Mouse (Mus musculus) G1E (cell line): ENCODE measurements around the gene Hoxd3. TPM values are rescaled to one million over a fixed set of nuclear protein-coding genes. Genes with fewer than 3 reads are reported as not detected.

ENCODE experiments used
- ATAC-seq: 2 replicates; pipeline ENCODE4 v1.8.0; 2016; ENCODE audit warnings: mild to moderate bottlenecking; ENCODE audit not compliant: insufficient number of reproducible peaks, poor library complexity, low FRiP score, severe bottlenecking; ENCODE audit errors: extremely low read depth
- DNase-seq: peaks from one replicate; pipeline ENCODE4 v3.0.0; 2012; ENCODE audit warnings: low spot score
- H3K27me3 ChIP-seq: 2 replicates; pipeline ENCODE4 v1.6.1; 2012; ENCODE audit warnings: mild to moderate bottlenecking, low read length, inconsistent platforms; ENCODE audit not compliant: insufficient read depth
- H3K36me3 ChIP-seq: replicated peaks from 2 replicates; pipeline ENCODE3; 2012; ENCODE audit warnings: mild to moderate bottlenecking, inconsistent platforms
- H3K4me1 ChIP-seq: 2 replicates; pipeline ENCODE4 v1.6.1; 2012; ENCODE audit warnings: low read depth, low read length, inconsistent platforms, mixed read lengths; ENCODE audit not compliant: insufficient read depth
- H3K4me3 ChIP-seq: 2 replicates; pipeline ENCODE4 v1.5.1; 2012; ENCODE audit warnings: low read depth, mild to moderate bottlenecking, inconsistent platforms, low read length, moderate library complexity, mixed read lengths
- H3K9me3 ChIP-seq: replicated peaks from 2 replicates; pipeline ENCODE4 v1.6.1; 2012; ENCODE audit warnings: inconsistent platforms
- CTCF ChIP-seq: IDR thresholded peaks from 2 replicates; pipeline ENCODE4 v1.5.1; 2012; ENCODE audit warnings: low read depth, low read length, inconsistent platforms, mixed read lengths
- GATA1 ChIP-seq: IDR thresholded peaks from 2 replicates; pipeline ENCODE4 v1.6.1; 2012; ENCODE audit warnings: borderline replicate concordance, low read length, inconsistent platforms, mixed read lengths
- GATA2 ChIP-seq: IDR thresholded peaks from 2 replicates; pipeline ENCODE4 v1.6.1; 2012; ENCODE audit warnings: low read depth, low read length, inconsistent platforms, borderline replicate concordance
- POLR2AphosphoS5 ChIP-seq: IDR thresholded peaks from 2 replicates; pipeline ENCODE4 v1.6.1; 2012; ENCODE audit warnings: low read depth, low read length, inconsistent platforms; ENCODE audit not compliant: insufficient replicate concordance
- TAL1 ChIP-seq: conservative IDR thresholded peaks from 2 replicates; pipeline ENCODE4 v1.6.1; 2012; ENCODE audit warnings: low read depth, low read length, inconsistent platforms, mixed read lengths
- polyA plus RNA-seq: library from polyadenylated mRNA; stranded (reverse); fragments of >175 nt; gene quantifications from 2 replicates; pipeline ENCODE4 v1.2.3, GENCODE M21; 2012
- total RNA-seq, 2 experiments: library from RNA; stranded (forward) in 1 of 2; stranded (reverse) in 1 of 2; fragments of 200-1000 nt in 1 of 2; fragments of >200 nt in 1 of 2; fragmentation: Nextera tagmentation in 1 of 2; gene quantifications; 2 replicates each; pipeline ENCODE4 v1.2.3; 2014 to 2017

The Hoxd3 gene
- total and polyA plus RNA-seq, 3 experiments, result 0.17 to 0.75 (median 0.22) TPM

DNA sequence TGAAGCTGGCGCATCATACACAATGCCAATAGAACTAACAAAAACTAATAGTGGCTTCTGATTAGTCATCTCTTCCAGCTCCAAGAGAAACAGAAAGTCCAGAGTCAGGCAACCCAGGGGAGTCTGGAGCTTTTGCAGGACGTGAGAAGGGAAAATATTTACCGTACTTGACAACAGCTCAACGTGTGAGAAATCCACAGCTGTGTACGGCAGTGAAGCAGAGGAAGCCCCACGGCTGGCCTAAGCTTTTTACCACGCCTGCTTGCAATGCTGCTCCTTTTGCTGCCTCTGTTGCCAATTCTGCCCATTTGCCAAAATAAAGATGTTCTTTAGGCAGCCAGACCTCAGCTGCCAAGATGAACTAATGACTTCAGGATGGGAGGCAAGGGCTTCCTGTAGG is 83.8 kb downstream of the Hoxd3 start:
- H3K9me3 ChIP-seq, result no peaks in the 10 kb centered on the region
- peaks cover 13% of the 10 kb centered on the region for H3K27me3 ChIP-seq
- TF ChIP-seq GATA1 (no peak), POLR2AphosphoS5 (no peak), GATA2 (no peak), TAL1 (no peak), CTCF (no peak)
- H3K4me1 ChIP-seq, result peaks cover 12% of the 10 kb centered on the region; the same call in 1 of the 2 replicates
- no peaks in the 10 kb centered on the region for H3K36me3 ChIP-seq
- DNase-seq, result no peak
- no peak overlapping the region for H3K4me3 ChIP-seq
- ATAC-seq, result no peak

Other genes with a start within 250 kb of the Hoxd3 start
- 49.3 and 96.8 TPM in 2 replicates for gene Lnpk, start 132.5 kb upstream of the Hoxd3 start, total RNA-seq (2014; fragmentation: Nextera tagmentation)
- gene Lnpk, start 132.5 kb upstream of the Hoxd3 start, total RNA-seq (2017), result 44.5 and 49.1 TPM in 2 replicates
- 8.5 and 15.2 TPM in 2 replicates for gene Lnpk, start 132.5 kb upstream of the Hoxd3 start, polyA plus RNA-seq
- not detected in 2 replicates for gene Evx2, start 52.4 kb upstream of the Hoxd3 start, total RNA-seq (2014; fragmentation: Nextera tagmentation)
- 0.05 TPM in 1 of 2 replicates, not detected in the other for gene Evx2, start 52.4 kb upstream of the Hoxd3 start, total RNA-seq (2017)
- gene Evx2, start 52.4 kb upstream of the Hoxd3 start, polyA plus RNA-seq, result not detected in 2 replicates
- not detected in 2 replicates for gene Hoxd13, start 43.6 kb upstream of the Hoxd3 start, total RNA-seq (2014; fragmentation: Nextera tagmentation)
- 0.05 and 0.17 TPM in 2 replicates for gene Hoxd13, start 43.6 kb upstream of the Hoxd3 start, total RNA-seq (2017)
- gene Hoxd13, start 43.6 kb upstream of the Hoxd3 start, polyA plus RNA-seq, result not detected in 2 replicates
- gene Hoxd12, start 36.9 kb upstream of the Hoxd3 start, total RNA-seq (2014; fragmentation: Nextera tagmentation), result not detected in 2 replicates
- gene Hoxd12, start 36.9 kb upstream of the Hoxd3 start, total RNA-seq (2017), result not detected in 2 replicates
- gene Hoxd12, start 36.9 kb upstream of the Hoxd3 start, polyA plus RNA-seq, result not detected in 2 replicates
- gene Hoxd11, start 32.4 kb upstream of the Hoxd3 start, total RNA-seq (2014; fragmentation: Nextera tagmentation), result not detected in 2 replicates
- gene Hoxd11, start 32.4 kb upstream of the Hoxd3 start, total RNA-seq (2017), result 0.05 and 0.06 TPM in 2 replicates
- not detected in 2 replicates for gene Hoxd11, start 32.4 kb upstream of the Hoxd3 start, polyA plus RNA-seq
- not detected in 2 replicates for gene Hoxd10, start 20.0 kb upstream of the Hoxd3 start, total RNA-seq (2014; fragmentation: Nextera tagmentation)
- 0.12 and 0.22 TPM in 2 replicates for gene Hoxd10, start 20.0 kb upstream of the Hoxd3 start, total RNA-seq (2017)
- gene Hoxd10, start 20.0 kb upstream of the Hoxd3 start, polyA plus RNA-seq, result not detected in 2 replicates
- gene Hoxd9, start 14.2 kb upstream of the Hoxd3 start, total RNA-seq (2014; fragmentation: Nextera tagmentation), result not detected in 2 replicates
- gene Hoxd9, start 14.2 kb upstream of the Hoxd3 start, total RNA-seq (2017), result not detected in 2 replicates
- not detected in 2 replicates for gene Hoxd9, start 14.2 kb upstream of the Hoxd3 start, polyA plus RNA-seq
- gene Hoxd8, start 7.3 kb upstream of the Hoxd3 start, total RNA-seq (2014; fragmentation: Nextera tagmentation), result not detected in 2 replicates
- gene Hoxd8, start 7.3 kb upstream of the Hoxd3 start, total RNA-seq (2017), result not detected in 2 replicates
- gene Hoxd8, start 7.3 kb upstream of the Hoxd3 start, polyA plus RNA-seq, result not detected in 2 replicates
- 4.7 and 8.7 TPM in 2 replicates for gene Hoxd4, start within 50 bp of the Hoxd3 start, total RNA-seq (2014; fragmentation: Nextera tagmentation)
- gene Hoxd4, start within 50 bp of the Hoxd3 start, total RNA-seq (2017), result 2.6 and 4.4 TPM in 2 replicates
- gene Hoxd4, start within 50 bp of the Hoxd3 start, polyA plus RNA-seq, result 10.8 and 14.3 TPM in 2 replicates
- gene Gm28230, start 14.8 kb downstream of the Hoxd3 start, total RNA-seq (2014; fragmentation: Nextera tagmentation), result 1.2 TPM in 1 of 2 replicates, not detected in the other
- gene Gm28230, start 14.8 kb downstream of the Hoxd3 start, total RNA-seq (2017), result 0.23 and 0.33 TPM in 2 replicates
- gene Gm28230, start 14.8 kb downstream of the Hoxd3 start, polyA plus RNA-seq, result 0.52 and 0.55 TPM in 2 replicates
- gene Hoxd1, start 51.1 kb downstream of the Hoxd3 start, total RNA-seq (2014; fragmentation: Nextera tagmentation), result not detected in 2 replicates
- gene Hoxd1, start 51.1 kb downstream of the Hoxd3 start, total RNA-seq (2017), result 0.05 and 0.06 TPM in 2 replicates
- gene Hoxd1, start 51.1 kb downstream of the Hoxd3 start, polyA plus RNA-seq, result not detected in 2 replicates
- gene Mtx2, start 113.9 kb downstream of the Hoxd3 start, total RNA-seq (2014; fragmentation: Nextera tagmentation), result 96.4 and 101 TPM in 2 replicates
- 93.3 and 129 TPM in 2 replicates for gene Mtx2, start 113.9 kb downstream of the Hoxd3 start, total RNA-seq (2017)
- 69.9 and 95.4 TPM in 2 replicates for gene Mtx2, start 113.9 kb downstream of the Hoxd3 start, polyA plus RNA-seq